Mouse (Mus musculus) E14TG2a.4 (cell line): Measurements from ENCODE around the gene Tanc2.

Experiments used
- CTCF ChIP-seq: conservative IDR thresholded peaks from 2 replicates; pipeline ENCODE4 v1.5.1; 2014; ENCODE audit warnings: low read length
- NANOG ChIP-seq: IDR thresholded peaks from 2 replicates; pipeline ENCODE4 v1.6.1; 2014; ENCODE audit warnings: borderline replicate concordance, low read length, mixed read lengths
- POU5F1 ChIP-seq: IDR thresholded peaks from 2 replicates; pipeline ENCODE4 v1.6.1; 2014; ENCODE audit warnings: low read length, borderline replicate concordance

- TF ChIP-seq CTCF (no peak), POU5F1 (no peak), NANOG (no peak)
Measured at GRCm38 (mm10) chr11:105655335-105655734, 65.5 kb downstream of the Tanc2 start.
